19 mouse cellular contexts compared by ENCODE assay signal in the genomic region with DNA sequence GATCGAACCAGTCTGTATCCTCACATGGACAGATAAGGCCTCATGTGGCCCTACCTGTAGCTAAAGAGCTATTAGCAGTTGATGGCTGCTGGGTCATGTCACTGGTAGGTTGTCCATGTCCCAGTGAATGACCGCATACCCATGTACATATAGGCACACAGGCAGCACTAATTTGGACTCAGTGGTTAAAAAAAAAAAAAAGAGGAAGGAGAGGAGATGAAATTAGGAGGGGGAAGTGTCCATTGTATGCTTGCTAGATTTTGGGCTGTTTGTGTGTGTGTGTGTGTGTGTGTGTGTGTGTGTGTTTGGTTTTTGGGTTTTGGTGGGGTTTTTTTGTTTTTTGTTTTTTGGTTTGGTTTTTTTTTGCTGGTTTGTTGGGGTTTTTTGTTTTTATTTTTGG. TPM values are rescaled to one million over a fixed set of nuclear protein-coding genes. Genes with fewer than 3 reads are reported as not detected.
DNase-seq lines count a peak whose midpoint lies in the region; ATAC-seq lines count a peak whose summit lies in the region.
"Had no signal": no experiment of that assay in that cellular context is flagged by ENCODE, and none has a peak within 500 bp of the region (broad histone marks: within the 10 kb centered on the region; RNA-seq: fewer than 3 reads in every experiment).

No protein-coding gene starts in this region.

- peak; percentile 56 for DNase-seq in 416B (ENCODE audit: low read depth)
- DNase-seq in c-Kit-positive CD71-negative TER-119-negative erythroid progenitor cells, embryonic 14.5 days (ENCODE audit: low read depth): peak; percentile 12
- DNase-seq in adrenal gland, postnatal 25 days: no peak
- DNase-seq in adrenal gland, adult 18-20 months (ENCODE audit: low spot score in 2 of 2): no peak
- DNase-seq in left cerebral cortex, postnatal 14 days (ENCODE audit: low spot score in 2 of 2): no peak
- DNase-seq: adrenal gland, postnatal 10 days; cerebellum, adult 18-20 months; cerebellum, adult 9-11 months; cerebellum, postnatal 36 days; forebrain, postnatal 0 days; gastrocnemius, adult 2 months; gastrocnemius, postnatal 25 days; heart, adult 11 months; heart, postnatal 10 days; heart, postnatal 4 days had no signal

- ATAC-seq in megakaryocyte, adult 5-6 weeks (ENCODE audit: poor library complexity, severe bottlenecking): peak; percentile 88
- peak; percentile 60 for ATAC-seq in neutrophil, adult 5-6 weeks (ENCODE audit: extremely low read depth, insufficient number of reproducible peaks, low FRiP score, poor library complexity, severe bottlenecking)
- ATAC-seq: forebrain, embryonic 13.5 days; forebrain, postnatal 0 days; hindbrain, postnatal 0 days had no signal

- intact Hi-C loops in left cerebral cortex, postnatal 14 days (cut with DNase I): no loop called here

RNA-seq across cellular contexts. Expression of a gene that starts 26.7 kb away (rescaled TPM):
- total RNA-seq in megakaryocyte, adult 5-6 weeks (2015): 33.1 and 40.1 TPM in 2 replicates
- total RNA-seq in megakaryocyte, adult 5-6 weeks (2017): 13.1 and 18.8 TPM in 2 replicates
- 27.6 and 37.4 TPM in 2 replicates for total RNA-seq in neutrophil, adult 5-6 weeks (2017)
- total RNA-seq in adrenal gland, postnatal 25 days (2021): 64.0 and 72.0 TPM in 2 replicates
- 10 to 100 TPM; 56.9 to 59.2 TPM for total RNA-seq in adrenal gland, adult 18-20 months (2021)
- total RNA-seq in left cerebral cortex, postnatal 14 days (2021): 100 to 1,000 TPM; 103 to 119 TPM

RNA-seq across cellular contexts. Expression of a gene that starts 52.1 kb away (rescaled TPM):
- total RNA-seq in megakaryocyte, adult 5-6 weeks (2015): 4.6 TPM in 2 replicates
- 6.3 and 11.0 TPM in 2 replicates for total RNA-seq in megakaryocyte, adult 5-6 weeks (2017)
- total RNA-seq in neutrophil, adult 5-6 weeks (2017): 26.3 and 30.1 TPM in 2 replicates
- 2.2 and 2.6 TPM in 2 replicates for total RNA-seq in adrenal gland, postnatal 25 days (2021)
- total RNA-seq in adrenal gland, adult 18-20 months (2021): 1 to 10 TPM in 1 of 2 experiments, under 1 TPM in 1; 0.89 to 2.8 TPM
- 10 to 100 TPM; 66.0 to 66.9 TPM for total RNA-seq in left cerebral cortex, postnatal 14 days (2021)

Comparison
In these comparisons a context has a peak if more than half of its experiments do, and no peak if none do; other contexts are left out.
1. DNase-seq: peak in 416B (single experiment) and c-Kit-positive CD71-negative TER-119-negative erythroid progenitor cells, embryonic 14.5 days (single experiment); none in adrenal gland, postnatal 25 days (single experiment), adrenal gland, adult 18-20 months (0 of 2) and left cerebral cortex, postnatal 14 days (0 of 2).